Mouse (Mus musculus): ENCODE results near the gene Nkx6-2.

Nkx6-2 gene

DNA sequence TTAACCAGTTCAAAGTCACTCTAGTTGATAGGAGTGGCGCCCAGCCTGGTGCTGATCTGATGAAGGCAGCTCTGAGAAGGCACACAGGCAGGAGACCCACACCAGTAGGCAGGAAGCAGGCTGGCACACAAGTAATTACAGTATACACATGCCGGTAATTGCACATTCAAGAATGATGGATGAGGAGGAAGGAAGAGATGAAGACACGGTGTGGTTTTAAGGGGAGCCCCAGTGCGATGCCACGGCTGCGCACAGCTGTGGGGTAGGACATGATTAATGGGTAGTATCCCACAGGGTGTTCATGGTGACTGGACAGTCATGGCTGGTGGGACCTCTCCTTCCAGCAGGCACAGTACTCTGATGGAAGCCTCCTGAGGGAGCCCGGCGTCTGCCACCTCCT is 16.1 kb downstream of the Nkx6-2 start:
- DNase-seq: no peak

DNA sequence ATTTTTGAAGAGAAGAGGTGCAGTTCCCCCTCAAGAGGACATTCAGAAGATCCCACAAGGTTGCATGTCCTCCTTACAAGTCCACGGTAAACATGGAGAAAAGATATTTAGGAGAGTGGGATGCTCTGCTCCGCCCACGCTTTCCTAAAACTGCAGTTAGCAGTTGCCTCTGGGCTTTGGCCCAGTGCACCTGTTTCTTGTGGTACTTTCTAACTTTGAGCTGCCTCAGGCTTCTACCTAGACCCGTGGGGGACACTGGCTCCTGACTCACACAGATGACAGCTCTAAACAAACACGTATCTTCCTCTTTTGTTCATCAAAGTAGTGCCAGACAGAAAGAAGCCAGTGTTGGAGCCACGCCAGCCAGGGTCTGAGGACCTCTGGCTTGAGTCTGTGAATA is 16.6 kb downstream of the Nkx6-2 start:
- DNase-seq: no peak

DNA sequence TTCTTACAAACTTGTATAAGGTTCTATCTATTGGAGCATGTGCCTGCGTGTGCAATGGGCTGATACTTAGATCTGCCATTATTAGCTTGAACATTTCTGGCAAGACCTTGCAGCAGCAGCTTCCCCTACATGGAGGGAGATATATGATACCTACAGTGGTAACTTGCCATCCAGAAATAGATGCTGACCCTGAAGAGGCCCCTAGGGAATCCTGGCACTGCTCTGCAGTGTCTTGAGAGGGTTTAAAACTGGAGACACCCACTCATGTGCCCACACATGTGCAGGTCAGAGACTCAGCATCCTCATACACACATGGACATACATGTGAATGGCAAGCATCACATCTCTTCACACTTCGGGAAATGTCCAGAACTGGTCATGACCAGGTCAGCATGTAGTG is 18.4 kb downstream of the Nkx6-2 start:
- no peak for DNase-seq

DNA sequence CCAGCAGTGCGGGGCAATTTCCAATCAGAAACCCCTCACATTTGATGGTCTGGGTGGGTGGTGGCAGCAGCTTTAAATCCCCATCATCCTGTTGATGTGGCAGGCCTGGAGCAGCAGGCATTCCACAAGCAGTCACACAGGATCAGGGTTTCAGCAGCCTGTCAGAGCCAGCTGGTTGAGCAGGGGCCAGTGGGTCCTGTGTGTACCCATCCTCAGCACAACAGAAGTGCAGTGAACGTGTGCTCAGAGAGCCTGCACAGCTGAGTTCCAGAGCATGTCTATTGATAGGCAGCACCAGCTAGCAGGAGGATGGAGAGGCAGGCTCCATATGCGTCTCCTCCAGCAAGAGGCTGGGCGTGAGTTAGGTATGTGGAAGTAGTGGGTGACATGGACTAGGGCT is 19.2 kb downstream of the Nkx6-2 start:
- no peak for DNase-seq

DNA sequence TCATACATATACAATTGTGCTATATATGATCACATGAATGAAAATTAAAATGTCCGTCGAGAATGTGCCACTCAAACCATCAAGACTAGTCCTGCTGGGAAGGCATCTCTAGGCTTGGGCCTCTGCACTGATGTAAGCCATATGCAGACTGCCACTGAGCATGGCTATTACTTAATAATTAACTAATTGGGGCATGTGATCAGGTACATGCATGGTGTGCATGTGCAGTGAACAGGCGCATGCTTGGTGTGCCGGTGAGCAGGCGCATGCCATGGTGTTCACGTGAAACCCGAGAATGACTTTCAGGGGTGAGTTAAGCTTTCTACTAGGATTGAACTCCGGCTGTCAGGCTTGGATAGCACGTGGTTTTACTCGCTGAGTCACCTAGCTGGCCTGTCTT is 22.9 kb downstream of the Nkx6-2 start:
- no peak for DNase-seq

DNA sequence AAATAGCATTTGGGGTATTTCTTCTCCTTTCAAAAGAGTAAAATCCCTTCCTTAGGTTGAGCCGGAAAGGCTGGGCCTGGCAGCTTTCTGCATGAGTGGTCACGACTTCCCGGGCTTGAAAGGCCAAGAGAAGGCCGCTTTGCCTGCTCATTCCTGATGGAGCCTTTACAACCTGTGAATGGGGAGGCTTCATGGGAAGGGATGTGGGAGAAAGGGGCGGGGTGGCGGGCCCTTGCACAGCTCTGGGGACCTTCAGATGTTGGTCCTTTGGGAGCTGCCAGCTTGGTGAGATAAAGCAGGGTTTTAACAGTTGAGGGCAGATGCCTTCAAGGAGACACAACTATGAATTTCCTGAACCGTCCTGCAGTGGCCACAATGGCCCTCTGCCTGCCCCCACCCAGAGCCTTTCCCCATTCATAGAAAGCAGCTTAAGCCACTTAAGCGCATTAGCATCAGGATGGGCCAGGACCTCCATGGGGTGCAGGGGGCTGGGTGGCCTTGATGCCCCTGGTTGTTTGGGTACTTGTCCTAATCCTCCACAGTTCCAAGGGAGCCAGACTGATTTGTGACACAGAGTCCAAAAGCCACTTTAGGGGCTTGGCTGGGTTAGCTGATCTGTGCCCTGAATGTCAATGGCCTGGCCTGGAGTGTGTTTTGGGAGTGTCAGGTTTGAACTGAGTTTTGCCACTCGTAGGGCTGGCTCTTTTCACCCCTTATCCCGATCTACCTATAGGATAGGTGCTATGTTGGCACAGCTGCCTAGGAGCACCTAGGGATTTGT is 25.7 kb downstream of the Nkx6-2 start:
- DNase-seq: no peak

DNA sequence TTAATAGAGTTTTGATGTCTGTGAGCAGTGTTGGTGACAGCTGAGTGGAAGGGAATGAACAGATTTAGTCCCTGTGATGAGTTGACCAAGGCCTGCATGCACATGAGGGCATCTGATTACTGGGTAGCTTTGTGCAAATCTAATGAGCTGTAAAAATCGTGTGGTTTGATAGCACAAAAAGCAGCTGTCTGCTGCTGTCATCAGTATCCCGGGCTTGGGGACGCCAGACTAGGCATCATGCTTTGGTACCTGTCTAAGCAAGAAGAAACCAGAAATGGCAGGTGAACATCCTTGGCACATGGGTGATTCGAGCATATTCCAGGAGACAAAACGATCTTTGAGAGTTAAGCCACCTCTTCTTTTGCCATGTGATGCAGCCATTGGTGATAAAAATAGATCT is 26.3 kb downstream of the Nkx6-2 start:
- no peak for DNase-seq

DNA sequence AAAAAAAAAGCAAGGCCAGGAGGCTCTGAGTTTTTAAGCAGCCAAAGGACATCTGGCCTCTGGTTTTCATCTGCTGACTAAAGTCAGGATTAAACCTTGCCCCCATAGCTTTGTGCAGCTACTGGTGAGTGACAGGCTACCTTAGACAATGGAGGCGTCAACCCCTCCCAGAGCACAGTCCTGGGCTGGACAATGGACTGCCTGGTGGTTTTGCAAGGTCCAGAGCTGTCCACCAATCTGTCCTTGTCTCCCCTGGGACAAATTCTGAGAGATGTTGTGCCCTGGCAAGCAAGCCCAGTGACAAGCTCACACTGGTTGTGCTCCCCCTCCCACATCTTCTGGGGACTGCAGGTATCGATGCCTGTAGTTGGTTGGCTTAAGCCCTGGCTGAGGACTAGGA is 31.1 kb downstream of the Nkx6-2 start:
- no peak for DNase-seq

DNA sequence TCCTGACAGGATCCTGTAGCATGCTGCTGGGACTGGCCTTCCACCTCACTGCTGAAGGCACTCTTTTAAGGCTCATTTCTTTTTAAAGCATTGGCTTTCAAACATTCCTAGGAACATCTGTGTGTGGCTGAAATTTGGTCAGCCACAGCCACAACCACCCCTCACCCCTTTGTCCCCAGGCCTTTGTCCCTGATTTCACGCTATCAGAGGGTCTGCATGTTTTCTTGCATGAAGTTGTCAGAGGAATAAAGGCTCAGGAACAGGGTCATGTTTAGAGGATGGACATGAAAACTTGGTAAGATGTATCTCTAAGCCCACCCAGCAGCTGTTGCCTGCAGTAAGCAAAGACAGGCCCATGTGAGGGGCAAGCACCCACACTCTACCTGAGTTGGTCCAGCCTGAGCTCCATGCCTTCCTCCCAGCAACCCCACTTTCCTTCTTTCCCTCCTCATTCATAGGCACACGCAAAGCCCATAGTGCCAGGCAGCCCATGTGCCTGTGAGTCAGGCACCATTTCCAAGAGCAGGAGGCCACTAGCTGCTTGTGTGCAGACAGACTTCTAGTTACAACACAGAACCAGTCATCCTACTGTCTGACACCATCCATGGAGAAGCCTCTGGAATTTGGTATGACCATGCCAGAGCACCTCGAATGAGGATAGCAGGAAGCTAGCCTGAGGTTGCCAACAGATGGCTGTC is 32.4 kb downstream of the Nkx6-2 start:
- DNase-seq: no peak

DNA sequence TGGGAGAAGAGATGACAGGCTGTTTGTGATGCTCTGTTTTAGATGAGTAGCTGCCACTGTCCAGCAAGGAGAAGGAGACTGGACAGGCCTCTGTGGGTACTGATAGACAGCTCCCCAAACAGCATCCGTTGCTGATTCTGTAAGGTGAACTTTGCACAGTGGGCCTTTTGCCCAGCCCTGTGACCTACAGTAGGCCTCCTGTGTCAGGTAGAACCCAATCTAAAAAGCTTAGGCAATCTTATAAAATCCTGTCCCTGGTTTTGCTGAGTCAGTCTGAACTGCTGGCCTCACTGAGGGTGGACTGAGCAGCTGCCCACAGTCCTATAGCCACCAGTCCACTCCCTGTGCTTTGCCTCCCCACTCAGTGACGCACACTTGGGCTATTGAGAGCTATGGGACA is 35.3 kb downstream of the Nkx6-2 start:
- DNase-seq: no peak

DNA sequence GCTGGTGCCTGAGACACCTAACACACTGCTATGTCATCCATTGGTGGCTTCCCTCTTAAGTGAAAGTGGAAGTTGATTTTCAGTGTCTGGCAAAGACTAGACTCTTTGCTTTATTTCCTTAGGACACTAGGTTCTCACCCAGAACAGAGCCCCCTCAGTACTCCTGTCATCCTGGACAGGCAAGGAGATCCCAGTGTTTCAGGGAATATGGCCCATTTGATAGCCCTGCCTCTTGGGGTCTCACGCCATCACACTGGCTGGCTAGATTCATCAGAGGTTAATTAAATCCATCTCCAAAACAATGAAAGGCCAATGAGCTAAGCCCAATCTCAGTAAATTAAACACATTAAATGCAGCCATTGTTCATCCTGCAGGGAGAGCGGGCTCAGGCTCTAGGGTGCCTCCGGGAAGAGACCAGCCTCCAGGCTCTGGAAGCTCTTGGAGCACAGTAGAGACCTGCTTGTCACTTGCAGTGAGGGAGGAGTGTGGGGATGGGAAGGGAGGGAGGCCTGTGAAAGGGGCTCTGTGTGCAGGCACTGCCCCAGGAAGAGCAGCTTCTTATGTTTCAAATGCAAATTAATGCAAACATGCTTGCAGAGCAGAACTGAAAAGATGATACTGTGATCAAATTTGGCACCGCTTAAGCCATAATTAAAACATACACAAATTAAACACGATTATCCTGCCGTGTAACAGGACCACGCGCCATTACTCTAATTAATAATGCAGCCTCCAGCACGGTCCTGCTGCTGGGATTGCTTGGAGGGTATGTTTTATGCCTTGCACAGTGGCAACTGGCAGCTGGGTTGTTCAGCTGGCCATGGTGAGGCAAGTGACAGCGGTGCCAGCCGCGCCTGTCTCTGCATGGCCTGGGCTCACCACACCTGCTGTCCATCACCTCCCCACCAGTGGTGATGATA is 37.6 kb downstream of the Nkx6-2 start:
- no peak for DNase-seq

DNA sequence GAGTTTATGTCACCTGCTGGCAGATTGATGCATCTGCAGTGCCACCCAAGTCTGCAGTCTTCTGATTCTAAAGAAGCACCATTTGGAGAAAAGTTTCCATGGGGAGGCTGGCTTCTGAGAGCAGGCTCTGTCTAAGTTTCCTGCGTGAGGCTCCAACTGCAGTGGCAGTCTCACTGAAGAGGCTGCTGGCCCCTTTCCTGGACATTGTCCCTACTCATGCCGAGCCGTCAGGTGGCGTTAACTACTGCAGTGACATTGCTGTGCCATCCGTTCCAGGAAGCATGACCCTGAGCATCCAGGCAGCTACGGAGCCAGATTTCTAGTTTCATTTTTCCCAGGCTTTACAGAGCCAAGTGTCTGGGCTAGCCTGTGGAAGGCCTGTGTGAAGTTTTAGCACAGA is 41.2 kb downstream of the Nkx6-2 start:
- no peak for DNase-seq

DNA sequence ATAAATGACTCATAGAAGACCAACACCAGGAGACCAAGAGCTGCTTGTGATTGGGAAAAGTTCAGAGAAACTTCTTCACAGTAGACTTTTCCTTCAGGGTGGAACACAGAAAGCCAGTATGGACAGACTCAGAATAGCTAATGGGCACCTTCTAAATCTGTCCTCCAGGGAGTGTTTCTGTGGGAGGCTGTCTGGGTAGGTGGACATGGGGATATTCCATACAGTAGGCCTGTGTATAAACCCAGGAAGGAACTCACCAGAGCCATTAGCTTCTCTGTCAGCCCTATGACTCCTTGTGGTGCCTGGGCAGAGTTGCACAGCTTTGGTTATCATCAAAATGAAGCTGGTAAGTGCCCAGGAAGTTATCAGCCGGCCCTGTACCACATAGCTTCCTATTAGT is 42.0 kb downstream of the Nkx6-2 start:
- DNase-seq: no peak

DNA sequence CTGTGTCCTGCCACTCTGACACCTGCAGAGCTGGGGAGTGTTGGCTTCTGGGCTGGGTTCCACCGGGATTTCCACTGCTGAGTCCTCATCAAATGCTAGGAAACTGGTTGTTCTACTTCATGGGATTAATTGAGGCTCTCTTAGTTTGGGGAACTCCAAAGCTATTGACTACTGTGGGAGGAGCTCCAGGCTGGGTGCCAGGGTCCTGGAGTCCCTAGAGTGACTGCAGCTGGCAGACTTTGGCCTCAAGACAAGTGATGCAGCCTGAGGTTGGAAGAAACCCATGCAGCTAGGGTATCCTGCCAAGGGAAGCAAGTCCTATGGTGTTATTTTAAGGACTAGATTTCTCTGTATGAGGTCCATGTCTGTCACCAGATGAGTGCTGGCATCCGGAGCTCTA is 44.1 kb downstream of the Nkx6-2 start:
- peak; percentile 58 for DNase-seq

DNA sequence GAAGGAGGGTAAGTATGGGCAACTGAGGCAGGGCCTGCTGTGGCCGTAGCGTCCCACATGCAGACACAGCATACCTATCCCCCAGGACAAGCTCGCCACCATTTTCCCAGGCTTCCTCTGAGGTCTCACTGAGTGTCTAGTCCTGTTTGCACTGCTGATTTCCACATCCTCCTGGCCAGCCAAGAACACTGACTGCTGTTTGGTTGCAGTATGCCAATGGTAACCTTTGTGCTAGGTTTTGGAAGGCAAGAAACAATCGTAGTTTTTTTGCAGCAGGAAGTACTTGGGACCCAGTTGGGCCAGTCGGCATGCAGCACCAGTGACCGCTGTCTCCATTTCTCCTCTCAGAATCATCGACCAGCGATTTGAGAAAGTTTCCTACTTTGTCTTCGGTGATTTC is 44.8 kb downstream of the Nkx6-2 start:
- DNase-seq: no peak

DNA sequence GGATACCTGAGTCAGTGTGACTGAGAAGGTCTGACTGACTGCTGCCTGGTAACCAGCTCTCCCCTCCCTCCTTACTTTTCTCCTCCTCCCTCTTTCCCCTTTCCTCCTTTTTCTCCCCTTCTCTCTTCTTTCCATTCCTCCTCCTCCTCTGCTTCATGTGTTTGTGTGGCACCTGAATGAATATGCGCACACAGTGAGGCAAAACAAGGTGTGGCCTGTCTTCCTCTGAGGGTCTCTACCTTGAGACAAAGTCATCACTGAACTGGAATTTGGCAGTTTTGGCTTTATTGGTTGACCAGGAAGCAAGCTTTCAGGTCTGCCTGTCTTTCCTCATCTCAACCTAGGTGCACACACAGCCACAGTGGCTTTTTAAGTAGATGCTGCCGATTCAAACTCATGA is 45.8 kb downstream of the Nkx6-2 start:
- DNase-seq: no peak

DNA sequence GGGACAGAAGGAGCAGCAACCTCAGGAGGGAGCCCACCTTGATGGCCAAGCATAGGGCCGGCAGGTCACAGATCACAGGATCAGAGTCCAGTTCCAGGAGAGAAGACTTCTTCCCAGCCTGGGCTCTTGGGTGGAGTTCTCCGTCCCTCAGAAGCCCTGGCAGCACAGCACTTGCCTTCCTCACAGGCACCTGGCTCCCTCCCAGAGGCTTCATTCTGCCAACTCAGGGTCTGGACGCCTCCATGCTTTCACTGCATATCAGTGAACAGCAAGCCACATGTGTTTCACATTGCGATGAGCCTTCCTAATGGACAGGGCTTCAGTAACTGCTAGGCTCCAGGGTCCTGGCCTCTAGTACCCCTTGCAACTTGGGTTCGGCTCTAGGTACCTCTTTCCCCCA is 46.3 kb downstream of the Nkx6-2 start:
- peak; percentile 7 for DNase-seq

DNA sequence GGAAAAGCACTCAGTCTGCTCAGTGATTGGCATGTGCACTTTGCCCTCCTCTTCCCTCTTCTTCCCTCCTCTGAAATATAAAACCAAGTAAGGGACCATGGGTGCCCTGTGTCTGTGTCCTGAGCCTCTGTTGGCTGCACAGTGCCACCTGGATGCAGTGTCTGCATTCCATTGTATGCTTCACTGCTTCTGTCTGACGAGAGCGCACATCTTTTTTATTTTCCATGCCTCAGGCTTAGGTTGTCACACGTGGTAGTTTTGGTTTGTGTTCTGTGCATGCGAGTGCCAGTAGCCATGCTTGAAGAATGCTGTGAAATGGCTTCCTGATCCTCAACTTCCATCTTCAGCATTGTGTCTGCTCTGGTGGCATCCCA is 51.2 kb downstream of the Nkx6-2 start:
- DNase-seq: no peak

DNA sequence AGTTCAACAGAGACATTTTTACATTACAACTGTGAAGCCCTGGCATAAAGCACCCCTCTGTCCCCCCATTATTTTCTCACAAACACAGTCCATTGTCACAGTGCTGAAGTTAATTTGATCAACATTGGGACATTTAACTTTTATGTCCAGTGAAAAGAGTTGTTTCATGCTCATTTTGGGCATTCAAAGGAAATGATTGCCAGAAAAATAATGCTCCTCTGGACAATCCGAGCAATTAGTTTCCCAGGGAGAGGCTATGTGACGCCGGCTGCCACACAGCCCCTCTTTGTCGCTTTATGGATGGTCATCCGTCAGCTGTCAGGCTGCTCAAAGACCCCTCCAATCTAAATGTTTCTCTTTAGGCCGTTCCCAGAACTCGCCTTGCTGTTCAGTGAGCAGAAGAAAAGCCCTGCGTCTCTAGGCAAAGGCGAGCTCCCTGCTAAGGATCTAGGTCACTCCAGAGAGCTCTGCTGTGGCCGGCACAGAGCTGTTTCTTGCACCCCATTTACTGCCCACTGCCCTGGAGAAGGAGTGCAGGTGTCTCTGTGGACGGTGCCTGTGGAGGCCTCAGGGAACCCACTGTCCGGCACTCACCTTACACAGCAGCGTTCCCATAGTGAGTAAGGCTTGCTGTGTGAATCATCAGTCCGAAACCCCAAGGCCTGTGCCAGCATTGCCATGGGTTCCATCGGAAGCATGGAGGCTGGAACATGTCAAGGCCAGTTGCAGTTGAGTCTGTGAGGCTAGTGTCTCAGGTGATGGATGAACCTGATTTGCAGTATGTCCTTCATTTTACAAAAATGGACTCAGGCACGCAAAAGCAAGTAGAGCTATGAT is 51.8 kb downstream of the Nkx6-2 start:
- DNase-seq: no peak

Measured in lung, postnatal 36 days (tissue).